Mouse (Mus musculus): Measurements from ENCODE around the gene Stard5.

GRCm38 (mm10) chr7:83661763-83662162, 30.0 kb downstream of the Stard5 start:
- no peak for TF ChIP-seq POLR2A (IDR thresholded peaks at IDR 0.05; ENCODE audit: borderline replicate concordance, low read depth, low read length)
- no peak for TF ChIP-seq CTCF (IDR thresholded peaks at IDR 0.05; ENCODE audit: low read depth, low read length)
